Mouse (Mus musculus): ENCODE measurements at regions not wholly inside any gene's neighbourhood (a gene's known extent, or its start where the extent isn't known, plus 50 kb on each side); places are given as distances from the start of the nearest gene placed in this dataset.

DNA sequence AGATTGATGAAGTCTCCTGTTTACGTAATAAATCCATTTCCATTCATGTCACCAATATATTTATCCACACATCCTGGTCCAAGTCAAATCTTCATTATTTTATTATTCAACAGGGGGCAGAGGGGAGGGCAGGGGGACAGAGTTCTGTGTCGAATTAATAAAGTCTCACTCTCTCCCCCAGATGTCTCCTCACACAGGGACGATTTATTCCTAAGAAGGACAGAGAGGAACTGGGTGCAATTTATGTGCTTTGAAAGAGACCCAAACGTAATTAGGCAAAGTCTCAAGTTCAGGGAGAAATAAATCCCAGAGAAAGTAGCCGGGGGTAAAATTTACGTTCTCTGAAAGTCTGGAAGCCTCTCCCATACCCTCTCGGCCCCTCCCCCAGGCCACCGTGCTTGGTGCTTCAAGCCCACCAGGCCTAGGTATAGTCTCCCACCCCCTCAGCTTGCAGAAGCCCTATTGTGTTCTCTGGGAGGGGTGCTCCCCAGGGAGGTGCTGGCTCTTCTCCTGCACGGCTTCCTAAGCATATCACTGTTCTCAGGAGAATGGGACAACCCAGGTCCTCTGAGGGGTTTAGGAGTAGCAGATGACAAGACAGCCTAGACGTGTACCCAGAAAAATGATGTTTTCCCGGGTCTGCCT is 176.6 kb downstream of the Cyp26b1 start:
- TF ChIP-seq CTCF (IDR thresholded peaks at IDR 0.05 in 2 of 3, conservative IDR thresholded peaks at IDR 0.05 in 1 of 3; ENCODE audit: control insufficient read depth in 1 of 3, insufficient read depth in 1 of 3, low read depth in 2 of 3, low read length in 3 of 3, poor library complexity in 1 of 3, severe bottlenecking in 1 of 3) (no peak), GATA1 (IDR thresholded peaks at IDR 0.05; ENCODE audit: low read depth, low read length) (no peak), USF2 (IDR thresholded peaks at IDR 0.05; ENCODE audit: borderline replicate concordance in 1 of 2, insufficient read depth in 1 of 2, low read depth in 1 of 2, low read length in 2 of 2) (no peak), EP300 (IDR thresholded peaks at IDR 0.05; ENCODE audit: low read depth in 1 of 2, low read length in 2 of 2) (no peak), MAX (IDR thresholded peaks at IDR 0.05; ENCODE audit: low read length) (no peak), SMC3 (IDR thresholded peaks at IDR 0.05; ENCODE audit: low read depth, low read length) (no peak), POLR2A (IDR thresholded peaks at IDR 0.05; ENCODE audit: control insufficient read depth in 1 of 2, insufficient read depth in 1 of 2, low read depth in 1 of 2, low read length in 2 of 2, poor library complexity in 1 of 2) (no peak), MEF2A (IDR thresholded peaks at IDR 0.05; ENCODE audit: extremely low read depth, insufficient replicate concordance, low read depth, low read length, poor library complexity, severe bottlenecking) (no peak), ZC3H11A (IDR thresholded peaks at IDR 0.05; ENCODE audit: low read depth, low read length) (no peak), JUND (IDR thresholded peaks at IDR 0.05; ENCODE audit: low read depth, low read length) (no peak)
